Mouse (Mus musculus): ENCODE data around the gene Blm. TPM values are rescaled to one million over a fixed set of nuclear protein-coding genes. Genes with fewer than 3 reads are reported as not detected.

Gene Blm
- polyA plus RNA-seq, 1 experiment from 2014 or later, result 29.7 TPM

- no peak overlapping the region for H3K4me2 ChIP-seq
- no peak for ATAC-seq (ENCODE audit: low read depth)
These were observed 84.6 kb downstream of the Blm start for GRCm38 (mm10) chr7:80450354-80450753.

GRCm38 (mm10) chr7:80449620-80450091, 85.3 kb downstream of the Blm start:
- no peak overlapping the region for H3K4me2 ChIP-seq
- no peaks in the 10 kb centered on the region for H3K27me3 ChIP-seq
- H3K4me1 ChIP-seq (replicated peaks), result peaks cover 71% of the 10 kb centered on the region
- peaks cover 32% of the 10 kb centered on the region for H3K36me3 ChIP-seq
- ATAC-seq (ENCODE audit: low read depth) (no peak), DNase-seq (no peak)
- H3K27ac ChIP-seq, result peak overlapping the region; percentile 13
- H3K4me3 ChIP-seq (replicated peaks), result no peak overlapping the region
- no peaks in the 10 kb centered on the region for H3K9me3 ChIP-seq (replicated peaks)
- peak overlapping the region; percentile 8; the same call in 1 of the 2 replicates for H3K9ac ChIP-seq
- 18% methylated on average over 6 of the region's 6 CpGs for WGBS (ENCODE audit: insufficient replicate concordance)

More at GRCm38 (mm10) chr7:80450354-80450753, 84.6 kb downstream of the Blm start:
- H3K27me3 ChIP-seq, result no peaks in the 10 kb centered on the region
- no peak overlapping the region for H3K4me3 ChIP-seq (replicated peaks)
- no peak for DNase-seq
- no peak overlapping the region for H3K9ac ChIP-seq
- H3K36me3 ChIP-seq, result peaks cover 39% of the 10 kb centered on the region
- WGBS (ENCODE audit: insufficient replicate concordance), result 42% methylated on average over 4 of the region's 4 CpGs
- peaks cover 64% of the 10 kb centered on the region for H3K4me1 ChIP-seq (replicated peaks)
- H3K9me3 ChIP-seq (replicated peaks), result no peaks in the 10 kb centered on the region
- H3K27ac ChIP-seq, result peak overlapping the region; percentile 13

- peak overlapping the region; percentile 42 for H3K4me2 ChIP-seq
- peak overlapping the region; percentile 59; the same call in 1 of the 2 replicates for H3K27ac ChIP-seq
- ATAC-seq (ENCODE audit: low read depth), result peak; percentile 78
These were observed 87.6 kb downstream of the Blm start for GRCm38 (mm10) chr7:80447336-80447735.

GRCm38 (mm10) chr7:80446221-80446878, 88.6 kb downstream of the Blm start:
- no peaks in the 10 kb centered on the region for H3K27me3 ChIP-seq

More at GRCm38 (mm10) chr7:80447336-80447735, 87.6 kb downstream of the Blm start:
- Histone ChIP-seq H3K9ac (no peak overlapping the region), H3K9me3 (replicated peaks) (no peaks in the 10 kb centered on the region), H3K27me3 (no peaks in the 10 kb centered on the region), H3K4me3 (replicated peaks) (no peak overlapping the region), H3K4me1 (replicated peaks) (peaks cover 91% of the 10 kb centered on the region), H3K36me3 (peaks cover 10% of the 10 kb centered on the region)
- 37% methylated on average over 8 of the region's 8 CpGs for WGBS (ENCODE audit: insufficient replicate concordance)
- DNase-seq, result peak; percentile 73

GRCm38 (mm10) chr7:80445492-80445891, 89.4 kb downstream of the Blm start:
- Histone ChIP-seq H3K9ac (peak overlapping the region; percentile 48; the same call in 1 of the 2 replicates), H3K27ac (peak overlapping the region; percentile 82), H3K9me3 (replicated peaks) (no peaks in the 10 kb centered on the region), H3K27me3 (no peaks in the 10 kb centered on the region), H3K4me1 (replicated peaks) (peaks cover 75% of the 10 kb centered on the region), H3K4me3 (replicated peaks) (0 out of 2 replicates have a peak overlapping the region, but pooled peaks have one; percentile 0), H3K36me3 (no peaks in the 10 kb centered on the region), H3K4me2 (peak overlapping the region; percentile 46)
- DNase-seq (peak; percentile 54), ATAC-seq (ENCODE audit: low read depth) (peak; percentile 79)
- 14% methylated on average over 6 of the region's 6 CpGs for WGBS (ENCODE audit: insufficient replicate concordance)

More at GRCm38 (mm10) chr7:80446221-80446878, 88.6 kb downstream of the Blm start:
- Histone ChIP-seq H3K36me3 (no peaks in the 10 kb centered on the region), H3K9me3 (replicated peaks) (no peaks in the 10 kb centered on the region), H3K4me3 (replicated peaks) (no peak overlapping the region), H3K4me2 (no peak overlapping the region), H3K27ac (peak overlapping the region; percentile 82; the same call in 1 of the 2 replicates), H3K9ac (0 out of 2 replicates have a peak overlapping the region, but pooled peaks have one; percentile 4), H3K4me1 (replicated peaks) (peaks cover 84% of the 10 kb centered on the region)
- ATAC-seq (ENCODE audit: low read depth), result no peak
- DNase-seq, result no peak
- 68% methylated on average over 7 of the region's 7 CpGs for WGBS (ENCODE audit: insufficient replicate concordance)

- Histone ChIP-seq H3K4me1 (replicated peaks) (peaks cover 67% of the 10 kb centered on the region), H3K9me3 (replicated peaks) (no peaks in the 10 kb centered on the region), H3K27ac (peak overlapping the region; percentile 82), H3K27me3 (no peaks in the 10 kb centered on the region), H3K4me2 (peak overlapping the region; percentile 46), H3K4me3 (replicated peaks) (0 out of 2 replicates have a peak overlapping the region, but pooled peaks have one; percentile 0), H3K9ac (peak overlapping the region; percentile 48; the same call in 1 of the 2 replicates), H3K36me3 (no peaks in the 10 kb centered on the region)
- DNase-seq, result no peak
- 24% methylated on average over 17 of the region's 17 CpGs for WGBS (ENCODE audit: insufficient replicate concordance)
- peak; percentile 42 for ATAC-seq (ENCODE audit: low read depth)
These were observed 90.3 kb downstream of the Blm start for GRCm38 (mm10) chr7:80444401-80445249.

- H3K4me2 ChIP-seq, result no peak overlapping the region
- H3K27me3 ChIP-seq, result no peaks in the 10 kb centered on the region
- H3K4me1 ChIP-seq (replicated peaks), result peaks cover 57% of the 10 kb centered on the region
- no peaks in the 10 kb centered on the region for H3K36me3 ChIP-seq
- ATAC-seq (ENCODE audit: low read depth) (no peak), DNase-seq (no peak)
- no peak overlapping the region for H3K9ac ChIP-seq
- H3K9me3 ChIP-seq (replicated peaks), result no peaks in the 10 kb centered on the region
- WGBS (ENCODE audit: insufficient replicate concordance), result 75% methylated on average over 3 of the region's 3 CpGs
- no peak overlapping the region for H3K4me3 ChIP-seq (replicated peaks)
- no peak overlapping the region for H3K27ac ChIP-seq
These were observed 91.8 kb downstream of the Blm start for GRCm38 (mm10) chr7:80443124-80443523.

GRCm38 (mm10) chr7:80441986-80442904, 92.7 kb downstream of the Blm start:
- DNase-seq (no peak), ATAC-seq (ENCODE audit: low read depth) (no peak)
- Histone ChIP-seq H3K9ac (no peak overlapping the region), H3K4me3 (replicated peaks) (no peak overlapping the region), H3K27me3 (no peaks in the 10 kb centered on the region), H3K36me3 (no peaks in the 10 kb centered on the region), H3K4me2 (no peak overlapping the region), H3K4me1 (replicated peaks) (peaks cover 52% of the 10 kb centered on the region), H3K27ac (no peak overlapping the region), H3K9me3 (replicated peaks) (no peaks in the 10 kb centered on the region)
- WGBS (ENCODE audit: insufficient replicate concordance), result 74% methylated on average over 11 of the region's 11 CpGs

- no peak overlapping the region for H3K27ac ChIP-seq
- no peak for ATAC-seq (ENCODE audit: low read depth)
- no peak overlapping the region for H3K4me3 ChIP-seq (replicated peaks)
- H3K9me3 ChIP-seq (replicated peaks), result no peaks in the 10 kb centered on the region
- H3K4me2 ChIP-seq, result no peak overlapping the region
- H3K4me1 ChIP-seq (replicated peaks), result peaks cover 39% of the 10 kb centered on the region
- no peak for DNase-seq
- no peaks in the 10 kb centered on the region for H3K36me3 ChIP-seq
- 46% methylated on average over 4 of the region's 4 CpGs for WGBS (ENCODE audit: insufficient replicate concordance)
- no peaks in the 10 kb centered on the region for H3K27me3 ChIP-seq
- H3K9ac ChIP-seq, result no peak overlapping the region
These were observed 94.2 kb downstream of the Blm start for GRCm38 (mm10) chr7:80440685-80441084.

- no peak overlapping the region for H3K4me2 ChIP-seq
- no peak for ATAC-seq (ENCODE audit: low read depth)
- H3K36me3 ChIP-seq, result no peaks in the 10 kb centered on the region
- H3K27me3 ChIP-seq, result no peaks in the 10 kb centered on the region
- no peak overlapping the region for H3K9ac ChIP-seq
- no peak overlapping the region for H3K27ac ChIP-seq
- no peak overlapping the region for H3K4me3 ChIP-seq (replicated peaks)
- no peak for DNase-seq
- no peaks in the 10 kb centered on the region for H3K9me3 ChIP-seq (replicated peaks)
- peaks cover 38% of the 10 kb centered on the region for H3K4me1 ChIP-seq (replicated peaks)
- WGBS (ENCODE audit: insufficient replicate concordance), result 71% methylated on average over 10 of the region's 10 CpGs
These were observed 95.0 kb downstream of the Blm start for GRCm38 (mm10) chr7:80439789-80440488.

Data from liver, embryonic 13.5 days (tissue).